Mouse (Mus musculus) small intestine, adult 2 months (tissue): Measurements from ENCODE around the gene Gm49336. TPM values are rescaled to one million over a fixed set of nuclear protein-coding genes. Genes with fewer than 3 reads are reported as not detected.
A peak's percentile ranks its signal among the peaks of the same experiment; 100 is the strongest.

Source experiments
- H3K27ac ChIP-seq: fragments of 200-500 bp; 2 replicates; pipeline ENCODE4 v1.5.1; 2012; ENCODE audit warnings: low read depth, low read length, control low read depth, inconsistent platforms; ENCODE audit not compliant: insufficient read depth
- H3K27me3 ChIP-seq: fragments of 200-500 bp; 2 replicates; pipeline ENCODE4 v1.6.1; 2012; ENCODE audit warnings: mild to moderate bottlenecking, moderate library complexity, low read length, inconsistent platforms; ENCODE audit not compliant: control insufficient read depth, insufficient read depth
- H3K36me3 ChIP-seq: fragments of 200-500 bp; 2 replicates; pipeline ENCODE4 v1.6.1; 2012; ENCODE audit warnings: mild to moderate bottlenecking, low read length, control low read depth, inconsistent platforms; ENCODE audit not compliant: control insufficient read depth, insufficient read depth
- H3K4me1 ChIP-seq: fragments of 200-500 bp; 2 replicates; pipeline ENCODE4 v1.6.1; 2012; ENCODE audit warnings: low read length, inconsistent platforms, mixed read lengths; ENCODE audit not compliant: control insufficient read depth, insufficient read depth, insufficient read length
- H3K4me3 ChIP-seq: fragments of 200-500 bp; 2 replicates; pipeline ENCODE4 v1.5.1; 2012; ENCODE audit warnings: low read depth, mild to moderate bottlenecking, control low read depth, inconsistent platforms, low read length, moderate library complexity
- CTCF ChIP-seq: fragments of 200-500 bp; IDR thresholded peaks from 2 replicates; pipeline ENCODE4 v1.5.1; 2012; ENCODE audit warnings: low read depth, mild to moderate bottlenecking, control low read depth, inconsistent platforms, low read length, moderate library complexity, mixed read lengths; ENCODE audit not compliant: insufficient replicate concordance, insufficient read length; ENCODE audit errors: extremely low read depth
- POLR2A ChIP-seq: fragments of 200-500 bp; IDR thresholded peaks from 2 replicates; pipeline ENCODE4 v1.6.1; 2012; ENCODE audit warnings: low read depth, mild to moderate bottlenecking, control low read depth, inconsistent platforms, low read length, moderate library complexity
- WGBS: fragments of 180-500 bp; shearing (Covaris S2); methylation state at CpG from one replicate; pipeline ENCODE4 v1.1.7; 2018; 5-methylcytosine and 5-hydroxymethylcytosine counted together
- polyA plus RNA-seq: library from polyadenylated mRNA; depleted of rRNA; stranded (reverse); fragments of >200 nt; gene quantifications from 2 replicates; pipeline ENCODE4 v1.2.3, GENCODE M21; 2012

Gene Gm49336
- polyA plus RNA-seq, 1 experiment = 8.4 TPM

GRCm38 (mm10) chr14:60238551-60238950 is 12.8 kb downstream of the Gm49336 start:
- Histone ChIP-seq H3K36me3 (peaks cover 40% of the 10 kb centered on the region), H3K4me3 (no peak overlapping the region), H3K4me1 (no peaks in the 10 kb centered on the region), H3K27me3 (no peaks in the 10 kb centered on the region), H3K27ac (no peak overlapping the region)
- 74% methylated on average over 3 of the region's 3 CpGs for WGBS
- TF ChIP-seq CTCF (no peak), POLR2A (no peak)

- H3K4me1 ChIP-seq = peaks cover 8% of the 10 kb centered on the region
- no peaks in the 10 kb centered on the region for H3K27me3 ChIP-seq
- 88% methylated on average over 10 of the region's 10 CpGs for WGBS
- H3K4me3 ChIP-seq = no peak overlapping the region
- TF ChIP-seq POLR2A = no peak
- no peak for TF ChIP-seq CTCF
- peaks cover 21% of the 10 kb centered on the region for H3K36me3 ChIP-seq
- no peak overlapping the region for H3K27ac ChIP-seq
These were observed 31.4 kb downstream of the Gm49336 start for GRCm38 (mm10) chr14:60219886-60220285.

GRCm38 (mm10) chr14:60217616-60218015 is 33.7 kb downstream of the Gm49336 start:
- TF ChIP-seq POLR2A (no peak), CTCF (no peak)
- Histone ChIP-seq H3K27ac (no peak overlapping the region), H3K4me1 (peaks cover 13% of the 10 kb centered on the region), H3K4me3 (no peak overlapping the region), H3K27me3 (no peaks in the 10 kb centered on the region), H3K36me3 (peaks cover 17% of the 10 kb centered on the region)
- 98% methylated on average over 4 of the region's 4 CpGs for WGBS

- peaks cover 15% of the 10 kb centered on the region for H3K36me3 ChIP-seq
- WGBS = 83% methylated on average over 1 of the region's 1 CpGs
- H3K4me3 ChIP-seq = no peak overlapping the region
- peaks cover 13% of the 10 kb centered on the region for H3K4me1 ChIP-seq
- TF ChIP-seq POLR2A (no peak), CTCF (no peak)
- no peaks in the 10 kb centered on the region for H3K27me3 ChIP-seq
- peak overlapping the region; percentile 16; the same call in 1 of the 2 replicates for H3K27ac ChIP-seq
These were observed 35.2 kb downstream of the Gm49336 start for GRCm38 (mm10) chr14:60216125-60216524.

GRCm38 (mm10) chr14:60215000-60215399 is 36.3 kb downstream of the Gm49336 start:
- H3K4me3 ChIP-seq = no peak overlapping the region
- H3K27ac ChIP-seq = peak overlapping the region; percentile 30; the same call in 1 of the 2 replicates
- peaks cover 13% of the 10 kb centered on the region for H3K4me1 ChIP-seq
- TF ChIP-seq POLR2A (no peak), CTCF (no peak)
- no peaks in the 10 kb centered on the region for H3K27me3 ChIP-seq
- WGBS = 34% methylated on average over 3 of the region's 3 CpGs
- peaks cover 10% of the 10 kb centered on the region for H3K36me3 ChIP-seq

- Histone ChIP-seq H3K4me3 (no peak overlapping the region), H3K27me3 (no peaks in the 10 kb centered on the region), H3K4me1 (peaks cover 13% of the 10 kb centered on the region), H3K27ac (no peak overlapping the region), H3K36me3 (peaks cover 6% of the 10 kb centered on the region; the same call in 1 of the 2 replicates)
- TF ChIP-seq CTCF (no peak), POLR2A (no peak)
- 84% methylated on average over 1 of the region's 1 CpGs for WGBS
These were observed 37.3 kb downstream of the Gm49336 start for GRCm38 (mm10) chr14:60214040-60214439.

GRCm38 (mm10) chr14:60209166-60209565 is 42.1 kb downstream of the Gm49336 start:
- no peak overlapping the region for H3K4me3 ChIP-seq
- no peaks in the 10 kb centered on the region for H3K36me3 ChIP-seq
- TF ChIP-seq CTCF = no peak
- no peak for TF ChIP-seq POLR2A
- no peaks in the 10 kb centered on the region for H3K4me1 ChIP-seq
- no peak overlapping the region for H3K27ac ChIP-seq
- no peaks in the 10 kb centered on the region for H3K27me3 ChIP-seq
- 73% methylated on average over 7 of the region's 7 CpGs for WGBS
